Mouse (Mus musculus) frontal cortex, postnatal 25 days (tissue): ENCODE measurements around the gene Pygl.
A peak's percentile ranks its signal among the peaks of the same experiment; 100 is the strongest.

Experiments used
- DNase-seq, 2 experiments: peaks; one replicate each; pipeline ENCODE4 v3.0.0; 2022; ENCODE audit warnings: low spot score in 2 of 2

The Pygl gene

GRCm38 (mm10) chr12:70231294-70231693 lies at the start of gene Pygl:
Pygl (minus strand) TSS chr12:70231488.
- DNase-seq = no peak

GRCm38 (mm10) chr12:70280930-70281329 lies 49.6 kb upstream of the Pygl start:
- DNase-seq = no peak

GRCm38 (mm10) chr12:70280381-70280780 lies 49.1 kb upstream of the Pygl start:
- DNase-seq = no peak

- DNase-seq = no peak
Measured at GRCm38 (mm10) chr12:70277071-70277939, 46.0 kb upstream of the Pygl start.

GRCm38 (mm10) chr12:70269724-70270123 lies 38.4 kb upstream of the Pygl start:
- DNase-seq = no peak

- no peak for DNase-seq
Measured at GRCm38 (mm10) chr12:70267314-70267713, 36.0 kb upstream of the Pygl start.

GRCm38 (mm10) chr12:70266494-70266931 lies 35.2 kb upstream of the Pygl start:
- DNase-seq = no peak

- DNase-seq = no peak
Measured at GRCm38 (mm10) chr12:70263721-70264120, 32.4 kb upstream of the Pygl start.

- no peak for DNase-seq
Measured at GRCm38 (mm10) chr12:70262271-70262953, 31.1 kb upstream of the Pygl start.

- DNase-seq = no peak
Measured at GRCm38 (mm10) chr12:70251210-70251884, 20.1 kb upstream of the Pygl start.

GRCm38 (mm10) chr12:70249616-70250157 lies 18.4 kb upstream of the Pygl start:
- no peak for DNase-seq

- DNase-seq = no peak
Measured at GRCm38 (mm10) chr12:70247683-70248474, 16.6 kb upstream of the Pygl start.

- no peak for DNase-seq
Measured at GRCm38 (mm10) chr12:70242550-70242949, 11.3 kb upstream of the Pygl start.

- DNase-seq = no peak
Measured at GRCm38 (mm10) chr12:70239741-70240140, 8.5 kb upstream of the Pygl start.

- no peak for DNase-seq
Measured at GRCm38 (mm10) chr12:70238604-70239003, 7.3 kb upstream of the Pygl start.

- DNase-seq = peak in 1 of 2 experiments; percentile 61
Measured at GRCm38 (mm10) chr12:70234938-70235484, 3.7 kb upstream of the Pygl start.

GRCm38 (mm10) chr12:70234411-70234810 lies 3.1 kb upstream of the Pygl start:
- DNase-seq = no peak

GRCm38 (mm10) chr12:70233637-70234315 lies 2.5 kb upstream of the Pygl start:
- no peak for DNase-seq

- DNase-seq = no peak
Measured at GRCm38 (mm10) chr12:70232020-70232544, 794 bp upstream of the Pygl start.

- no peak for DNase-seq
Measured at GRCm38 (mm10) chr12:70228155-70228554, 3.1 kb downstream of the Pygl start.
